Mouse (Mus musculus): ENCODE data around the gene Zfp955a. TPM values are rescaled to one million over a fixed set of nuclear protein-coding genes. Genes with fewer than 3 reads are reported as not detected.
"Not testable (repeated sequence)": the region's sequence is repeated elsewhere in the genome, so short reads cannot be mapped to it uniquely, and the experiment has no call there.

Zfp955a gene
- 14.8 and 21.4 TPM in 2 replicates for polyA plus RNA-seq (2014; fragmentation: Nextera tagmentation; extraction: Ambion mirVana)

GRCm38 (mm10) chr17:33254530-33255318, at the start of gene Zfp955a:
TSS of gene Zfp955a (minus strand) at chr17:33255145.
- WGBS = 53% methylated on average over 1 of the region's 34 CpGs
- not testable (repeated sequence) for H3K27me3 ChIP-seq (ENCODE audit: control insufficient read depth, insufficient read depth, low read length); H3K9ac ChIP-seq (ENCODE audit: low read depth, low read length); H3K9me3 ChIP-seq (ENCODE audit: control insufficient read depth, low read length); H3K4me2 ChIP-seq (replicated peaks; ENCODE audit: low read depth, low read length); H3K4me1 ChIP-seq (ENCODE audit: control insufficient read depth, insufficient read depth, low read length); H3K36me3 ChIP-seq (ENCODE audit: control insufficient read depth, insufficient read depth, low read length); H3K4me3 ChIP-seq (ENCODE audit: low read length); H3K27ac ChIP-seq (ENCODE audit: low read depth, low read length)
- ATAC-seq (ENCODE audit: low FRiP score, low TSS enrichment) = peak; percentile 99

GRCm38 (mm10) chr17:33289876-33290149, 34.9 kb upstream of the Zfp955a start:
- H3K4me3 ChIP-seq (ENCODE audit: low read length) = not testable (repeated sequence)

GRCm38 (mm10) chr17:33289039-33289875, 34.3 kb upstream of the Zfp955a start, which contains the start of gene Zfp955b:
TSS of gene Zfp955b (plus strand) at chr17:33289544.
- ATAC-seq (ENCODE audit: low FRiP score, low TSS enrichment) = peak; percentile 99
- not testable (repeated sequence) for H3K9ac ChIP-seq (ENCODE audit: low read depth, low read length); H3K9me3 ChIP-seq (ENCODE audit: control insufficient read depth, low read length); H3K27me3 ChIP-seq (ENCODE audit: control insufficient read depth, insufficient read depth, low read length); H3K4me2 ChIP-seq (replicated peaks; ENCODE audit: low read depth, low read length); H3K36me3 ChIP-seq (ENCODE audit: control insufficient read depth, insufficient read depth, low read length); H3K4me3 ChIP-seq (ENCODE audit: low read length); H3K4me1 ChIP-seq (ENCODE audit: control insufficient read depth, insufficient read depth, low read length); H3K27ac ChIP-seq (ENCODE audit: low read depth, low read length)
- WGBS = no CpG with 5 or more reads among the region's 25 CpGs

More at GRCm38 (mm10) chr17:33289876-33290149, 34.9 kb upstream of the Zfp955a start:
- H3K36me3 ChIP-seq (ENCODE audit: control insufficient read depth, insufficient read depth, low read length); H3K4me1 ChIP-seq (ENCODE audit: control insufficient read depth, insufficient read depth, low read length); H3K4me2 ChIP-seq (replicated peaks; ENCODE audit: low read depth, low read length); H3K9ac ChIP-seq (ENCODE audit: low read depth, low read length); H3K27me3 ChIP-seq (ENCODE audit: control insufficient read depth, insufficient read depth, low read length); H3K9me3 ChIP-seq (ENCODE audit: control insufficient read depth, low read length); ATAC-seq (ENCODE audit: low FRiP score, low TSS enrichment); H3K27ac ChIP-seq (ENCODE audit: low read depth, low read length): not testable (repeated sequence)
- no CpG with 5 or more reads among the region's 9 CpGs for WGBS

- Histone ChIP-seq H3K9me3 (ENCODE audit: control insufficient read depth, low read length) (no peaks in the 10 kb centered on the region), H3K4me1 (ENCODE audit: control insufficient read depth, insufficient read depth, low read length) (no peaks in the 10 kb centered on the region), H3K9ac (ENCODE audit: low read depth, low read length) (no peak overlapping the region), H3K4me2 (replicated peaks; ENCODE audit: low read depth, low read length) (no peak overlapping the region), H3K4me3 (ENCODE audit: low read length) (no peak overlapping the region), H3K27ac (ENCODE audit: low read depth, low read length) (no peak overlapping the region), H3K27me3 (ENCODE audit: control insufficient read depth, insufficient read depth, low read length) (peaks cover 9% of the 10 kb centered on the region; the same call in 1 of the 2 replicates), H3K36me3 (ENCODE audit: control insufficient read depth, insufficient read depth, low read length) (no peaks in the 10 kb centered on the region)
- ATAC-seq (ENCODE audit: low FRiP score, low TSS enrichment) = no peak
- 84% methylated on average over 9 of the region's 9 CpGs for WGBS
Observed at GRCm38 (mm10) chr17:33268907-33269306, 14.0 kb upstream of the Zfp955a start.

GRCm38 (mm10) chr17:33264376-33264775, 9.4 kb upstream of the Zfp955a start, which contains the start of gene Olfr63:
TSS of gene Olfr63 (plus strand) at chr17:33264676.
- H3K36me3 ChIP-seq (ENCODE audit: control insufficient read depth, insufficient read depth, low read length) = no peaks in the 10 kb centered on the region
- H3K9me3 ChIP-seq (ENCODE audit: control insufficient read depth, low read length) = no peaks in the 10 kb centered on the region
- H3K4me1 ChIP-seq (ENCODE audit: control insufficient read depth, insufficient read depth, low read length) = no peaks in the 10 kb centered on the region
- H3K4me3 ChIP-seq (ENCODE audit: low read length) = no peak within 1 kb of the TSS
- H3K4me2 ChIP-seq (replicated peaks; ENCODE audit: low read depth, low read length) = no peak within 1 kb of the TSS
- WGBS = 75% methylated on average over 1 of the region's 1 CpGs
- peaks cover 9% of the 10 kb centered on the region; the same call in 1 of the 2 replicates for H3K27me3 ChIP-seq (ENCODE audit: control insufficient read depth, insufficient read depth, low read length)
- ATAC-seq (ENCODE audit: low FRiP score, low TSS enrichment) = no peak
- no peak within 1 kb of the TSS for H3K9ac ChIP-seq (ENCODE audit: low read depth, low read length)
- H3K27ac ChIP-seq (ENCODE audit: low read depth, low read length) = no peak within 1 kb of the TSS

GRCm38 (mm10) chr17:33255319-33255657, 343 bp upstream of the Zfp955a start:
- not testable (repeated sequence) for H3K36me3 ChIP-seq (ENCODE audit: control insufficient read depth, insufficient read depth, low read length); H3K9me3 ChIP-seq (ENCODE audit: control insufficient read depth, low read length); ATAC-seq (ENCODE audit: low FRiP score, low TSS enrichment); H3K4me1 ChIP-seq (ENCODE audit: control insufficient read depth, insufficient read depth, low read length); H3K9ac ChIP-seq (ENCODE audit: low read depth, low read length); H3K27ac ChIP-seq (ENCODE audit: low read depth, low read length); H3K27me3 ChIP-seq (ENCODE audit: control insufficient read depth, insufficient read depth, low read length); H3K4me3 ChIP-seq (ENCODE audit: low read length); H3K4me2 ChIP-seq (replicated peaks; ENCODE audit: low read depth, low read length)
- no CpG with 5 or more reads among the region's 2 CpGs for WGBS

- not testable (repeated sequence) for H3K4me2 ChIP-seq (replicated peaks; ENCODE audit: low read depth, low read length); H3K4me1 ChIP-seq (ENCODE audit: control insufficient read depth, insufficient read depth, low read length); H3K9me3 ChIP-seq (ENCODE audit: control insufficient read depth, low read length); H3K27me3 ChIP-seq (ENCODE audit: control insufficient read depth, insufficient read depth, low read length); H3K4me3 ChIP-seq (ENCODE audit: low read length); H3K9ac ChIP-seq (ENCODE audit: low read depth, low read length); ATAC-seq (ENCODE audit: low FRiP score, low TSS enrichment); H3K27ac ChIP-seq (ENCODE audit: low read depth, low read length)
- WGBS = 92% methylated on average over 1 of the region's 1 CpGs
- H3K36me3 ChIP-seq (ENCODE audit: control insufficient read depth, insufficient read depth, low read length) = peaks cover 10% of the 10 kb centered on the region
Observed at GRCm38 (mm10) chr17:33236646-33237045, 18.3 kb downstream of the Zfp955a start.

- peaks cover 8% of the 10 kb centered on the region; the same call in 1 of the 2 replicates for H3K9me3 ChIP-seq (ENCODE audit: control insufficient read depth, low read length)
- ATAC-seq (ENCODE audit: low FRiP score, low TSS enrichment) = no peak
- WGBS = 86% methylated on average over 2 of the region's 2 CpGs
Observed at GRCm38 (mm10) chr17:33221590-33221989, 33.4 kb downstream of the Zfp955a start, which contains the start of gene Olfr1564. TSS of gene Olfr1564 (minus strand) at chr17:33221690.

GRCm38 (mm10) chr17:33191002-33191401, 63.9 kb downstream of the Zfp955a start, which contains the start of gene Olfr239:
TSS of gene Olfr239 (plus strand) at chr17:33191302.
- H3K36me3 ChIP-seq (ENCODE audit: control insufficient read depth, insufficient read depth, low read length); H3K4me1 ChIP-seq (ENCODE audit: control insufficient read depth, insufficient read depth, low read length); H3K9me3 ChIP-seq (ENCODE audit: control insufficient read depth, low read length); H3K4me3 ChIP-seq (ENCODE audit: low read length); H3K27ac ChIP-seq (ENCODE audit: low read depth, low read length); H3K9ac ChIP-seq (ENCODE audit: low read depth, low read length); ATAC-seq (ENCODE audit: low FRiP score, low TSS enrichment); H3K27me3 ChIP-seq (ENCODE audit: control insufficient read depth, insufficient read depth, low read length); H3K4me2 ChIP-seq (replicated peaks; ENCODE audit: low read depth, low read length): not testable (repeated sequence)
- WGBS = no CpG with 5 or more reads among the region's 2 CpGs

More at GRCm38 (mm10) chr17:33221590-33221989, 33.4 kb downstream of the Zfp955a start, which contains the start of gene Olfr1564:
- Histone ChIP-seq H3K4me1 (ENCODE audit: control insufficient read depth, insufficient read depth, low read length) (no peaks in the 10 kb centered on the region), H3K4me3 (ENCODE audit: low read length) (no peak within 1 kb of the TSS), H3K9ac (ENCODE audit: low read depth, low read length) (no peak within 1 kb of the TSS), H3K36me3 (ENCODE audit: control insufficient read depth, insufficient read depth, low read length) (no peaks in the 10 kb centered on the region), H3K4me2 (replicated peaks; ENCODE audit: low read depth, low read length) (no peak within 1 kb of the TSS), H3K27ac (ENCODE audit: low read depth, low read length) (no peak within 1 kb of the TSS), H3K27me3 (ENCODE audit: control insufficient read depth, insufficient read depth, low read length) (no peaks in the 10 kb centered on the region)

Measured in kidney, embryonic 14.5 days (tissue).